Mouse (Mus musculus): ENCODE measurements at regions not wholly inside any gene's neighbourhood (a gene's known extent, or its start where the extent isn't known, plus 50 kb on each side); places are given as distances from the start of the nearest gene placed in this dataset.
A peak's percentile ranks its signal among the peaks of the same experiment; 100 is the strongest.

GRCm38 (mm10) chr3:52647900-52648299 is 369.1 kb downstream of the Cog6 start:
- DNase-seq: no peak
- intact Hi-C loops (cut with DNase I): no loop called here

- intact Hi-C loops (cut with DNase I): no loop called here
- no peak for DNase-seq
Measured at GRCm38 (mm10) chr3:52647161-52647692, 369.8 kb downstream of the Cog6 start.

DNA sequence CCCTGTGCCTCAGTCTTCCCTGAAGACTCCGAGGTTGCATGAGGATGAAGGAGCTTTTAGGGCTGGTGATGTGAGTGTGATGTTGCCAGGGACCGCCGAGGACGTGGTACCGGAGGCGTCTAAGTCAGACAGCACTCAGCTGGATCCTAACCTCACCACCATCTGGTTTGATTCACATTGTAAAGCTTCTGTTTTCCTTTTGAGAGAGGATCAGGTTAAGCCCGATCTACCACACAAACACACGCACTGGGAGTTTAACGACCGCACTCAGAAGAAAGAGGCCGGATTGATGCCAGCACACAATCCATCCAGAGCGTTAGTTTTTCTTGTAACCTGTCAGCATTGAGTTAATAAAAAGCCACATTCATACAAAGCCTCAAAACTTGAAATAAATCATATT is 371.9 kb downstream of the Cog6 start:
- DNase-seq: no peak
- intact Hi-C loops (cut with DNase I): no loop called here

DNA sequence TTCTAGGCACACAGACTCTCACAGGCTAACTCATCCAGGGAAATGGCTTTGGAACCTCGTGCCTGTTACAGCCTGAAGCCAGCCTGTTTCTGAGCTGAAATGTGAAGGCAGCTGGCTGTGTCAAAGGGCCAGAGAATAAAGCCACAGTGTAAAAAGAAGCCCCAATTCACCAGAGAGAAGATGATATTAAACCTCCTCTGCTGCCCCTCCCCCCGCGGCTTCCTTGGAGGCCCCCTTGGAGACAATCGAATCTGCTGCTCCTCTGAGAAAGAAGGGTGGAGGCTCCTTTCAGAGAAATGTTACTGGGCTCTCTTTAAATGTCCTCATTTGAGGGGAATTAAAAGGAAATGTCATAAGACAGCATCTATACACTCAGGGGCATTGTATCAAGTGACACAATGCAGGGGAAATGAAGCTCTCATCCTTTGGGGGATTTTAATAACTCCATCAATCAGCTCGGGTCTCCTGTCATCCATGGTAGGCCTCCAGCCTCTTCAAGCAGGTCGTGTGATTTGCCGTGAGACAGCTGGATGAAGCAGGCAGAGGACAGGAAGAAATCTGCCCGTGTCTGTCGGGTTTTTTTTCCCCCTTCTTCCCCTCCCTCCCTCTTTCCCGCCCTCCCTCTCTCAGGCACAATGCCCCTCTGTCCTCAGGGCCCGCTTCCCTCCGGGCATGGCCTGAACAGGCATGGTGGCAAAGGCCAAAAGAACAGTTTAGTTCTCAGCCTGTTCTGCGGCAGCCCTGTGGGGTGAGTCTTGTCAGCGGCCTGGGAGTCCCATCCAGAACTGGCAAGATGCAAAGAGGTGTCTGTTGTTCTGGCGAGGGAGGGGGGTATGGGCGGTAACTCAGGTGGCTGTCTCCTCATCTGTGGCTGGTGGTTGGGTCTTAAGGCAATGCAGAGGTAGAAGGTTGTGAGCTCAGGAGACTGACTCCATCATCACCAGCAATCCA is 372.6 kb downstream of the Cog6 start:
- intact Hi-C loops (cut with DNase I): no loop called here
- DNase-seq: peak; percentile 38

DNA sequence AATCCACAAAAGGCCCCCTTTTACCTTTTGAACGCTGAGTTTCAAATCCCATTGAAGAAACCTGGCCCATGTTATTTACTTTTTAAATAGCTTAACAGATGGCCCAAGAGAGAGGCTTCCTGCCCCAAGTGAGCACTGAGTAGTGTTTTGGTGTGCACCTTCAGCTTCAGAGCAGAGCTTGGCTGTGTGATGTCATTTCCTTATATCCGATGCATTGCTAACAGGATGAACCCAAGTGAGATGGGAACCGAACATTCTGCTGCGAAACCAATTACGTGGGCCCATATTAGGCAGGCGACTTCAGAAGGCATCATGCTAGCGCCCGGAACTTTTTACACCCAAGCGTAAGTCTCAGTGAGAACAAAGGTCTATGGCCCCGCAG is 373.2 kb downstream of the Cog6 start:
- intact Hi-C loops (cut with DNase I): no loop called here
- DNase-seq: no peak

DNA sequence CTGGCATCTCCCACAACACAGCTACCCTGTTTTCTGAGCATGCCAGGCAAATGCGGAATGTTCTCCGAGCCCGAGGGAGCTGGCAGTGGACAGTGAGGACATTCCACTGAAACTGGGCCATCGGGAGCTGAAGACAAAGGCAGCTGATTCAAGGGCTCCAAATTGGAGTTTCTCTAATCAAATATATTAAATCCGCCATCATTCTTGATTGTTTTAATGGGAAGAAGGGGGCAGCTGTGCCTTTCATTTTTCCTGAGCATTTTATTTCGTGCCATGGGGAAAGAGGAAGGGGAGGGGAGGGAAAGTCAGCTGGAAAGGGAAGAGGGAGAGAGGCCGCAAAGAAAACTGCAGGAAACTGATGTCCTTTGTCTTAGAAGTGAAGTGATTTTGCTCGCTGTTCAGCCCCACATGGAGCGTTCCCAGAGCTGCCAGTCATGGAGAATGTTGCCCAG is 373.9 kb downstream of the Cog6 start:
- intact Hi-C loops (cut with DNase I): no loop called here
- DNase-seq: peak; percentile 50

DNA sequence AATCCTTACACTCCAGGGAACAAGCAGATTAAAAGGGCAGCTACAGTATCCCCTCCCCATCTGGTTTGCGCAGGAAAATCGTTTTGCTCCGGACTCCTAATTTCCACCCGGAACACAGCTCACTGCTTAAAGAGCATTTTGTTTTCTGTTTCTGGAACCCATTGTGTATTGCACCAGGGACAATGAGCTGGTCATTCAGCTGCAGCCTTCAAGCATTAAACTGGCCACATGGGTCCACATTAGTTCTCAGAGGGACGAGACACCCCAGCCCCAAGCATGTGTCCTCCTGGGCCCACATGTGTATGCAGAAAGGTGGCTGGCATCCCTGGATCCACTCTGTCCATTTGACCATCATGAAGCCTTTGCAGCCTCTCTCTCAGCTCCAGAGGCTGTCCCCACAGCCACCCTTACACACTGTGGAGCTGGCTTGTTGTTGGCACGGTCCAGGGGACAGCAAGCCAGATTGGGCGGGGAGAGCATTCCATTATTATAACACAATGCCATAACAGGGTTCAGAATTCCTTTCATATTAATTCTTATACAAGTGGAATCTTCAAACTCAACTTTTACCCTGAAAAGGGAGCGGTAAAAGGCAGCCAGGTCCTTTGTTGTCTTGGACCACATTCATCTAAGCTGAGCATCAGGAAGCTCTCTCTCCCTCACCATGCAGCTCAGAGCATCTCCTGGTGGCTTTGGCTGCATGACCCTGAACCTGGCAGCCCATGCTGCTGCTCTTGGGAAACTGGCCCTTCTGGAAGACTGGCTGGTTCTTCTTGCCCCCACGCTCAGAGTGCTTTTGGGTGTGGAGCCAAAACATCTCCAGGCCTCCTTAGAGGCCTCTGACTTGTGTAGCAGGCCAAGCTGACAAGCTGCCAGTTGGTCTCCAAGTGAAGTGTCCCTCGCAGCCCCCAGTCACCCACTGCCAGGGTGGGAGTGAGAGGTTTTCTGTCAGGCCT is 373.4 kb downstream of the Foxo1 start:
- peak; percentile 74 for DNase-seq
- intact Hi-C loops (cut with DNase I): no loop called here

- intact Hi-C loops (cut with DNase I): no loop called here
Measured at GRCm38 (mm10) chr3:52640250-52641147, 372.4 kb downstream of the Foxo1 start.

DNA sequence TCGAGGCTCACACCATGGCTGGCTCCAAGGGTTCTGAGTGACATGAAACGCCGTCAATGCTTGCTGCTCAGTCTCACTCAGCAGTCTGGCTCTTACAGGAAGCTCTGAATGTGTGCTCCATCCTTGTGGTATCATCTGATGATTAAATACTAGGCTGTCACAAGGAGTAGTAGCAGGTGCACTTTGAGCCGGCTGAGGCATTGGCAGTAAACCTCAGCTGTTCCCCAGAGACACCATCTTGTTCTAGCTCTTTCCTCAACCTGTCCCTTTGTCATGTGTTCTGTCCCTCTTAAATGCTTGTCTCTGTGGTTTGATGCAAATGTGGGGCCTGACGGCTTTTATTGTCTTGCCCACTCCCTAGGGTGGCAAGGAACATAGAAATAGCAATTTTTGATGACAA is 370.7 kb downstream of the Foxo1 start:
- no peak for DNase-seq
- intact Hi-C loops (cut with DNase I): no loop called here

More at GRCm38 (mm10) chr3:52640250-52641147, 372.4 kb downstream of the Foxo1 start:
- no peak for DNase-seq

GRCm38 (mm10) chr3:52634353-52634752 is 366.2 kb downstream of the Foxo1 start:
- intact Hi-C loops (cut with DNase I): no loop called here

GRCm38 (mm10) chr3:52633491-52634100 is 365.5 kb downstream of the Foxo1 start:
- intact Hi-C loops (cut with DNase I): no loop called here
- no peak for DNase-seq

More at GRCm38 (mm10) chr3:52634353-52634752, 366.2 kb downstream of the Foxo1 start:
- DNase-seq: no peak

- intact Hi-C loops (cut with DNase I): no loop called here
- no peak for DNase-seq
Measured at GRCm38 (mm10) chr3:52632635-52633034, 364.5 kb downstream of the Foxo1 start.

DNA sequence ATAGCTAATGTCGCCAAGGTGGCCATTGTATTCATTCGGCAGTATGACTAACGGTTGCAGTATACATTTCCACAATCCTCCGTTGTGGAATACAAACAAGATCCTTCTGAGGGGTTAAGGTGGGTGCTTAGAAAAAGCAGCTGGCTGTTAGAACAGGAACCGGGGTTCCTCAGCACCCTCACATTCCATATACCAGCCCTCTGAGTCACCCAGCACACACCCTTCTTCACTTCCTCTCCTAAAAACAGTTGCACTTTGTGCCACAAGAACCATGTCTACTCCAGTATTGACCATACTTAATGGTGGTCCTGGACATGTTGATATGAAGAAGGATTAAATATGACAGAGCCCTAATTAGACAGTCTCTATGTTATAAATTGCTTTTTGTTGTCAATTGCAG is 362.1 kb downstream of the Foxo1 start:
- no peak for DNase-seq
- intact Hi-C loops (cut with DNase I): no loop called here

- intact Hi-C loops (cut with DNase I): no loop called here
- DNase-seq: no peak
Measured at GRCm38 (mm10) chr3:52625125-52625524, 357.0 kb downstream of the Foxo1 start.

GRCm38 (mm10) chr3:52622530-52622929 is 354.4 kb downstream of the Foxo1 start:
- DNase-seq: no peak
- intact Hi-C loops (cut with DNase I): no loop called here

DNA sequence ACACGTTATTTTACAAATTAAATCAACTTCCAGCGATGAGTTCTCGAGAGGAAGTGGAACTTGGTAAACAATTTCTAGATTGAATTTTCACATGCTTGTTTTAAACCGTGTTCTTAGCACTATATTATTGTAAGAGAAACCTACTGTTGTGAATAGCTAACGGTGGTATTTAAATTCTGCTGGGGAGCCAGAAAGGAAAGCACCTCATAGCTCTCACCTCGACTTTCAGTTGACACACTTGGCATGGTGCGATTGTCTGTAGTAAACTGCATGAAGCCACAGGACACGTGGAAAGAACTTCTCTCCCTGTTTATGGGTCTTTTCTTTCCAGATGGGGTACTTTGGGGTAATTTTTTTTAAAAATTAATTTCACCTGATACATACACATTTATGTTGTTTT is 353.8 kb downstream of the Foxo1 start:
- intact Hi-C loops (cut with DNase I): no loop called here
- no peak for DNase-seq

GRCm38 (mm10) chr3:52618925-52619224 is 350.7 kb downstream of the Foxo1 start:
- intact Hi-C loops (cut with DNase I): loop anchor here (10.0 kb wide), 1 partner anchor 354 kb away; the partner anchor contains the start of gene Foxo1
- DNase-seq: no peak

DNA sequence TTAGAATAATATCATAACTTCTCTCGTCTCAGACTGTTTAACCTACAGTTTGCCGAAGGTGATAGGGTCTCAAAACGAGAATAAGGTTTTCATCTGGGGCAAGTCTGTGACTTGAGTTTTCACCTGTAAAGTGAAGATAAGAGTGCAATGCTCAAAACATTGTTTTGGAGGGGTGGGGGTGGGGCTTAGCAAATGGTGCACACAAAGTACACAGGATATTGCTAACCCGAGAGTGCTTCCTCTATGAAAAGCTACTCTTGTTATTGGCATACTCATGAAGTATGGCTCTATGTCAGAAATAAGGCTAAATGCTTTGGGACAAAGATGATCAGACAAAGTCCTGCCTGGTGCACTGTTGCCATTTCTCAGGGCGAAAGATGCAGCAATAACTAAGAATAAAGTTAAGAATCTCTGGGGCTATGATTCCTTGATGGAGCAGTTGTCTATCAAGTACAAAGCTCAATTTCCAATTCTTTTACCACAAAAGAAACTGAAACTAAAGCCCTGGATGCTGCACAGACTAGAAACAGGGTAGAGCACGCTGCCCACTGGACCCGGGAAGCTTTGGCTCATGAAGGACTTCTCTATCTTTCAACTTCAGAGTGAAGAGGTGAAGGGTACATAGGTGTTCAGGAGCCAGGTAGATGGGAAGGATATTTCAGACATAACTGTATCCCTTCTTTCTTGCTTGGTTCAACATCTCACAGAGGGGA is 350.2 kb downstream of the Foxo1 start:
- no peak for DNase-seq
- intact Hi-C loops (cut with DNase I): loop anchor here (10.0 kb wide), 1 partner anchor 354 kb away; the partner anchor contains the start of gene Foxo1

Data from left cerebral cortex, postnatal 4 days (tissue).